Mouse (Mus musculus): ENCODE data around the gene Lrrk1.

GRCm38 (mm10) chr7:66262570-66263156 lies 125.5 kb downstream of the Lrrk1 start:
- no peak for TF ChIP-seq CTCF (IDR thresholded peaks at IDR 0.05; ENCODE audit: borderline replicate concordance, insufficient read depth, low read length)
- TF ChIP-seq POLR2A (IDR thresholded peaks at IDR 0.05; ENCODE audit: low read depth, low read length) = no peak
